Mouse (Mus musculus) stomach, postnatal 0 days (tissue): Measurements from ENCODE around the gene Vwa1. TPM values are rescaled to one million over a fixed set of nuclear protein-coding genes. Genes with fewer than 3 reads are reported as not detected.
A peak's percentile ranks its signal among the peaks of the same experiment; 100 is the strongest.

Source experiments
- ATAC-seq: fragments of 200-750 bp; cut with Nextera tagmentation; 2 replicates; pipeline ENCODE4 v1.8.0; 2017; ENCODE audit not compliant: low FRiP score, low TSS enrichment
- DNase-seq: peaks from one replicate; pipeline ENCODE4 v3.0.0-alpha.2; 2016; ENCODE audit warnings: low spot score
- H3K27ac ChIP-seq: fragments of 300-500 bp; sonication (generic); replicated peaks from 2 replicates; pipeline ENCODE4 v1.5.1; 2014; ENCODE audit warnings: mild to moderate bottlenecking, control low read depth
- H3K27me3 ChIP-seq: fragments of 300-500 bp; sonication (generic); 2 replicates; pipeline ENCODE4 v1.6.1; 2014; ENCODE audit warnings: low read length; ENCODE audit not compliant: control insufficient read depth, insufficient read depth
- H3K36me3 ChIP-seq: fragments of 300-500 bp; sonication (generic); 2 replicates; pipeline ENCODE4 v1.6.1; 2014; ENCODE audit warnings: low read length, mixed read lengths; ENCODE audit not compliant: control insufficient read depth, insufficient read depth
- H3K4me1 ChIP-seq: fragments of 300-500 bp; sonication (generic); replicated peaks from 2 replicates; pipeline ENCODE4 v1.6.1; 2014; ENCODE audit warnings: antibody characterized with exemption; ENCODE audit not compliant: control insufficient read depth, insufficient read depth
- H3K4me2 ChIP-seq: fragments of 300-500 bp; sonication (generic); replicated peaks from 2 replicates; pipeline ENCODE4 v1.6.1; 2014; ENCODE audit warnings: low read depth, mild to moderate bottlenecking, control low read depth, moderate library complexity
- H3K4me3 ChIP-seq: fragments of 300-500 bp; sonication (generic); 2 replicates; pipeline ENCODE4 v1.5.1; 2014; ENCODE audit warnings: low read depth, low read length, control low read depth
- H3K9ac ChIP-seq: fragments of 300-500 bp; sonication (generic); 2 replicates; pipeline ENCODE4 v1.6.1; 2014; ENCODE audit warnings: mild to moderate bottlenecking, low read length, control low read depth, mixed read lengths
- H3K9me3 ChIP-seq: fragments of 300-500 bp; sonication (generic); 2 replicates; pipeline ENCODE4 v1.6.1; 2016; ENCODE audit warnings: low read length; ENCODE audit not compliant: control insufficient read depth
- CTCF ChIP-seq: IDR thresholded peaks from 2 replicates; pipeline ENCODE4 v1.5.1; 2016; ENCODE audit warnings: antibody characterized with exemption, low read depth, mild to moderate bottlenecking, moderate library complexity
- EP300 ChIP-seq: optimal IDR thresholded peaks from 2 replicates; pipeline ENCODE3; 2016; ENCODE audit warnings: antibody characterized with exemption
- WGBS: fragments of 180-500 bp; shearing (Covaris S2); extraction: QIAGEN DNeasy Blood & Tissue Kit; methylation state at CpG from one replicate; pipeline ENCODE4 v1.1.7; 2014; 5-methylcytosine and 5-hydroxymethylcytosine counted together
- polyA plus RNA-seq: library from polyadenylated mRNA; unstranded; fragments of >200 nt; fragmentation: Nextera tagmentation; extraction: Ambion mirVana; gene quantifications from 2 replicates; pipeline ENCODE4 v1.2.1, GENCODE M21; 2015

Vwa1 gene
- polyA plus RNA-seq, 1 experiment from 2014 or later = 32.3 TPM

GRCm38 (mm10) chr4:155777816-155778215 is 3.3 kb upstream of the Vwa1 start:
- peak overlapping the region; percentile 35; the same call in 1 of the 2 replicates for H3K27ac ChIP-seq
- no peak for TF ChIP-seq CTCF
- H3K4me3 ChIP-seq = no peak overlapping the region
- 56% methylated on average over 2 of the region's 2 CpGs for WGBS
- H3K4me2 ChIP-seq = no peak overlapping the region
- H3K36me3 ChIP-seq = no peaks in the 10 kb centered on the region
- no peak overlapping the region for H3K9ac ChIP-seq
- no peak for ATAC-seq
- DNase-seq = peak; percentile 16
- H3K27me3 ChIP-seq = no peaks in the 10 kb centered on the region
- no peaks in the 10 kb centered on the region for H3K9me3 ChIP-seq
- peaks cover 13% of the 10 kb centered on the region for H3K4me1 ChIP-seq

GRCm38 (mm10) chr4:155776704-155777335 is 2.3 kb upstream of the Vwa1 start:
- no peaks in the 10 kb centered on the region for H3K36me3 ChIP-seq
- H3K4me3 ChIP-seq = no peak overlapping the region
- peak overlapping the region; percentile 85; the same call in 1 of the 2 replicates for H3K27ac ChIP-seq
- no peak overlapping the region for H3K4me2 ChIP-seq
- WGBS = 78% methylated on average over 2 of the region's 2 CpGs
- ATAC-seq = no peak
- H3K4me1 ChIP-seq = peaks cover 13% of the 10 kb centered on the region
- TF ChIP-seq EP300 = no peak
- TF ChIP-seq CTCF = no peak
- no peaks in the 10 kb centered on the region for H3K9me3 ChIP-seq
- DNase-seq = no peak
- no peaks in the 10 kb centered on the region; the same call in 1 of the 2 replicates for H3K27me3 ChIP-seq
- no peak overlapping the region for H3K9ac ChIP-seq

DNA sequence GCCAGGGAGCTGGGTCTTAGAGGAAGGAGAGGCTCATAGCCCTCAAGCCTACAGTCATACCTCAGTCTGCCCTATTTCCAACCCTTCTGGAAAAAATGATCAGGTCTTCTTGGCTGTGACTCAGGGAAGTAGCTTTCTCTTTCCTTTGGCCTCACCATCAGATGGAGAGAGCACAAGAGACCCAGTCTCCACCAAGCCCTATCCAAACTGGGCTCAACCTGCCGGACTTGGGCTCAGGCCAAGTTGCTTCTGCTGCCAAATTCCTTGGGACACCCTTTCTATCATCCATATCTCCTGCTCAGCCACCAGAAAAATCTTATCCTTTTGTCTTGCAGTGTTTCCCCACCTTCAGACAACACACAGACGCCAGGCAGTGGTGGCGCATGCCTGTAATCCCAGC is 1.4 kb upstream of the Vwa1 start:
- peaks cover 13% of the 10 kb centered on the region for H3K4me1 ChIP-seq
- ATAC-seq (no peak), DNase-seq (peak; percentile 23)
- TF ChIP-seq EP300 (no peak), CTCF (no peak)
- no peaks in the 10 kb centered on the region; the same call in 1 of the 2 replicates for H3K27me3 ChIP-seq
- H3K9me3 ChIP-seq = no peaks in the 10 kb centered on the region
- 46% methylated on average over 3 of the region's 3 CpGs for WGBS
- H3K4me2 ChIP-seq = no peak overlapping the region
- H3K36me3 ChIP-seq = no peaks in the 10 kb centered on the region
- H3K9ac ChIP-seq = no peak overlapping the region
- H3K4me3 ChIP-seq = no peak overlapping the region
- H3K27ac ChIP-seq = peak overlapping the region; percentile 85

DNA sequence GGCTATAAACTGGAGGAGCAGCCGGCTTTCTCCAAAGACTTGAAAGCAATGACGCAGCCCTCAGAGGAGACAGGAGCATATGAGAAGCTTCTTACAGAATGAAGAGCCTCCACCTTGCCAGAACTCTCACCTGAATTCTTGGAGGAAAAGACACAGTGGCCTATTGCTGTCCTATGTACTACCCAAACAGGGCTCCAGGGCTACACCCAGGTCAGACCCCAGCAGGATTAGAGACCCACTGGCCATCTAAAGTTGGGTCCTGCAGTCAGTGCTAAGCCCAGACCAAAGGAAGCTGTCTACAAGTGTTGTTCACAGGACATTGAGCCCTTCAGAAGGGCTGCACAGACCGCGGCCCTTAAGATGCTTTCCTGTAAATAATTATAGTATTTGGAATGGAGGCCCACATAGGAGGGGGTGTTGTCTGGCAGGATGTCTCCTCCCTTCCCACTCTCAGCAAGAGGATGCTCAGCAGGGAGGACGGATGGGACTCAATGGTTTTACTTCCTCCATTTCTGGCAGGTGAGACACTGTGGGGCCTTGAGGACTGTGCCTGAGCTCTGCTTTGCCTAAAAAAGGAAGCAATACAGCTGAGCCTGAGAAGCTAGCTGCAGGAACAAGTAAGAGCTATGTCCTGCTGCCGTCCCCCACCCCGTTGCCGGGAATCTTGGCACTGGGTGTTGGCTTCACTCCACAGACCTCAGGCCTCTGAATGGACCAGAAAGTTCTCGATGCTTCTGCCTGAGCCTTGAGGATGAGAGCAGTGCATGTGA is 658 bp upstream of the Vwa1 start:
- no peaks in the 10 kb centered on the region for H3K9me3 ChIP-seq
- WGBS = 21% methylated on average over 9 of the region's 9 CpGs
- DNase-seq (peak; percentile 49), ATAC-seq (no peak; the same call in 1 of the 2 replicates)
- H3K27ac ChIP-seq = peak overlapping the region; percentile 85
- no peaks in the 10 kb centered on the region for H3K36me3 ChIP-seq
- peaks cover 15% of the 10 kb centered on the region for H3K4me1 ChIP-seq
- H3K4me3 ChIP-seq = peak overlapping the region; percentile 48
- 0 out of 2 replicates have a peak overlapping the region, but pooled peaks have one; percentile 35 for H3K9ac ChIP-seq
- no peaks in the 10 kb centered on the region; the same call in 1 of the 2 replicates for H3K27me3 ChIP-seq
- no peak for TF ChIP-seq CTCF
- TF ChIP-seq EP300 = no peak
- H3K4me2 ChIP-seq = peak overlapping the region; percentile 83

GRCm38 (mm10) chr4:155773335-155774078 is 991 bp downstream of the Vwa1 start:
- Histone ChIP-seq H3K9ac (peak overlapping the region; percentile 62), H3K9me3 (no peaks in the 10 kb centered on the region), H3K4me3 (peak overlapping the region; percentile 48), H3K27ac (peak overlapping the region; percentile 18; the same call in 1 of the 2 replicates), H3K27me3 (no peaks in the 10 kb centered on the region; the same call in 1 of the 2 replicates), H3K4me1 (peaks cover 15% of the 10 kb centered on the region), H3K36me3 (no peaks in the 10 kb centered on the region), H3K4me2 (peak overlapping the region; percentile 83)
- ATAC-seq (no peak), DNase-seq (no peak)
- 38% methylated on average over 5 of the region's 5 CpGs for WGBS
- TF ChIP-seq EP300 (no peak), CTCF (no peak)
